Mouse (Mus musculus): ENCODE results near the gene Adamts9. TPM values are rescaled to one million over a fixed set of nuclear protein-coding genes. Genes with fewer than 3 reads are reported as not detected.
A peak's percentile ranks its signal among the peaks of the same experiment; 100 is the strongest.

The Adamts9 gene
- total and polyA plus RNA-seq, 2 experiments from 2014 or later: 3.9 to 35.5 TPM

DNA sequence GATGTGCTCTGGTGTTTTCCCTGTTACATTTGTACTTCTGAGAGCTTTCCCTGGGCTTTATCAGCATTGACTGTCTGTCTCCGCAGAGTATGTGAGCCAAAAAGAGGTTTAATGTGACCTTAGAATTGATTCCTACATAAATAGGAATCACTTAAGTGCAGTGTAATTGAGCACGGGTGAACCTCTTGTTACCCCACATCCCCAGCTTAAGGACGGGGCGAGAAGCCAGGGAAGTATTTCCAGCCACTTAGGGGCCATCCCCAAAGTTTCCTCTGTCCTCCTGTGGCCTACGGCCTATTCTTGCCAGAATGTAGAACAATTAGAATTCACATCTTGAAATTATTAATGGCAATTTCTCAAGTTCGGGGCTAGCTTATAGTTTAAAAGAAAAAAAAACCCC is 149.5 kb downstream of the Adamts9 start:
- no peaks in the 10 kb centered on the region for H3K27me3 ChIP-seq (ENCODE audit: control insufficient read depth, insufficient read depth, low read length)
- no peaks in the 10 kb centered on the region for H3K4me1 ChIP-seq (ENCODE audit: control insufficient read depth, insufficient read depth)
- H3K4me2 ChIP-seq (ENCODE audit: low read depth, low read length): no peak overlapping the region
- TF ChIP-seq CTCF (IDR thresholded peaks at IDR 0.05; ENCODE audit: low read depth): no peak
- TF ChIP-seq EP300 (IDR thresholded peaks at IDR 0.05; ENCODE audit: low read depth): no peak
- no peak overlapping the region for H3K27ac ChIP-seq (ENCODE audit: low read depth)
- peaks cover 70% of the 10 kb centered on the region for H3K36me3 ChIP-seq (replicated peaks; ENCODE audit: control insufficient read depth, insufficient read depth, low read length)
- WGBS: 67% methylated on average over 6 of the region's 6 CpGs
- ATAC-seq (ENCODE audit: insufficient read depth, low read depth): no peak
- no peak for DNase-seq (ENCODE audit: low spot score)
- H3K9me3 ChIP-seq (replicated peaks; ENCODE audit: control insufficient read depth, low read length): no peaks in the 10 kb centered on the region
- no peak overlapping the region for H3K4me3 ChIP-seq (ENCODE audit: low read depth, low read length)
- H3K9ac ChIP-seq (replicated peaks; ENCODE audit: low read depth, low read length): no peak overlapping the region

GRCm38 (mm10) chr6:92787376-92787712 is 155.9 kb downstream of the Adamts9 start:
- Histone ChIP-seq H3K9ac (replicated peaks; ENCODE audit: low read depth, low read length) (no peak overlapping the region), H3K4me1 (ENCODE audit: control insufficient read depth, insufficient read depth) (no peaks in the 10 kb centered on the region), H3K27me3 (ENCODE audit: control insufficient read depth, insufficient read depth, low read length) (no peaks in the 10 kb centered on the region), H3K4me2 (ENCODE audit: low read depth, low read length) (peak overlapping the region; percentile 47), H3K27ac (ENCODE audit: low read depth) (no peak overlapping the region), H3K4me3 (ENCODE audit: low read depth, low read length) (peak overlapping the region; percentile 12; the same call in 1 of the 2 replicates), H3K36me3 (replicated peaks; ENCODE audit: control insufficient read depth, insufficient read depth, low read length) (peaks cover 29% of the 10 kb centered on the region), H3K9me3 (replicated peaks; ENCODE audit: control insufficient read depth, low read length) (no peaks in the 10 kb centered on the region)
- DNase-seq (ENCODE audit: low spot score) (peak; percentile 85), ATAC-seq (ENCODE audit: insufficient read depth, low read depth) (peak; percentile 88)
- WGBS: 5% methylated on average over 12 of the region's 12 CpGs
- TF ChIP-seq CTCF (IDR thresholded peaks at IDR 0.05; ENCODE audit: low read depth) (peak; percentile 84), EP300 (IDR thresholded peaks at IDR 0.05; ENCODE audit: low read depth) (no peak)

GRCm38 (mm10) chr6:92786701-92787375 is 156.5 kb downstream of the Adamts9 start:
- ATAC-seq (ENCODE audit: insufficient read depth, low read depth): peak; percentile 34; the same call in 1 of the 2 replicates
- H3K9me3 ChIP-seq (replicated peaks; ENCODE audit: control insufficient read depth, low read length): no peaks in the 10 kb centered on the region
- peak overlapping the region; percentile 12; the same call in 1 of the 2 replicates for H3K4me3 ChIP-seq (ENCODE audit: low read depth, low read length)
- H3K4me1 ChIP-seq (ENCODE audit: control insufficient read depth, insufficient read depth): no peaks in the 10 kb centered on the region
- TF ChIP-seq CTCF (IDR thresholded peaks at IDR 0.05; ENCODE audit: low read depth): no peak
- no peak for TF ChIP-seq EP300 (IDR thresholded peaks at IDR 0.05; ENCODE audit: low read depth)
- H3K4me2 ChIP-seq (ENCODE audit: low read depth, low read length): peak overlapping the region; percentile 47
- WGBS: 35% methylated on average over 20 of the region's 20 CpGs
- no peak overlapping the region for H3K9ac ChIP-seq (replicated peaks; ENCODE audit: low read depth, low read length)
- no peaks in the 10 kb centered on the region for H3K27me3 ChIP-seq (ENCODE audit: control insufficient read depth, insufficient read depth, low read length)
- H3K36me3 ChIP-seq (replicated peaks; ENCODE audit: control insufficient read depth, insufficient read depth, low read length): peaks cover 31% of the 10 kb centered on the region
- no peak overlapping the region for H3K27ac ChIP-seq (ENCODE audit: low read depth)
- DNase-seq (ENCODE audit: low spot score): no peak

DNA sequence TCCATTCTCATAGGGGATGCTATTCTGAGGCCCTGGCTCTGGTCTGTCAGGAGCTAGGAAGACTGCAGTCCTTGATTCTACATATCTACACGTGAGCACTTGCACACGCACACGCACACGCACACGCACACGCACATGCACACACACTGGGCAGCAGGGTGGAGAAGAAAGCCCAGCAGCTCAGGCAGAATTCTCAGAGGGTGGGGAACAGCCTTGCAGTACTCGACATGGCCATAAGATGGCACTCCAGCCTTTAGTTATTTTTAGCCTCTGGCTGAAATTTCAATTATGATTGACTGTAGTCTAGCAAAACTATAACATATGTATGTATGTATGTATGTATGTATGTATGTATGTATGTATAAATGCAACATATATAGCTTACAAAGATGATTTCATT is 158.5 kb downstream of the Adamts9 start:
- no peaks in the 10 kb centered on the region for H3K27me3 ChIP-seq (ENCODE audit: control insufficient read depth, insufficient read depth, low read length)
- H3K4me3 ChIP-seq (ENCODE audit: low read depth, low read length): no peak overlapping the region
- no peak overlapping the region for H3K9ac ChIP-seq (replicated peaks; ENCODE audit: low read depth, low read length)
- DNase-seq (ENCODE audit: low spot score): no peak
- TF ChIP-seq EP300 (IDR thresholded peaks at IDR 0.05; ENCODE audit: low read depth): no peak
- peak; percentile 78 for TF ChIP-seq CTCF (IDR thresholded peaks at IDR 0.05; ENCODE audit: low read depth)
- H3K36me3 ChIP-seq (replicated peaks; ENCODE audit: control insufficient read depth, insufficient read depth, low read length): peaks cover 22% of the 10 kb centered on the region; the same call in 1 of the 2 replicates
- H3K4me2 ChIP-seq (ENCODE audit: low read depth, low read length): no peak overlapping the region
- H3K4me1 ChIP-seq (ENCODE audit: control insufficient read depth, insufficient read depth): no peaks in the 10 kb centered on the region
- 23% methylated on average over 7 of the region's 7 CpGs for WGBS
- no peak for ATAC-seq (ENCODE audit: insufficient read depth, low read depth)
- H3K9me3 ChIP-seq (replicated peaks; ENCODE audit: control insufficient read depth, low read length): no peaks in the 10 kb centered on the region
- no peak overlapping the region for H3K27ac ChIP-seq (ENCODE audit: low read depth)

- H3K27me3 ChIP-seq (ENCODE audit: control insufficient read depth, insufficient read depth, low read length): no peaks in the 10 kb centered on the region
- peaks cover 23% of the 10 kb centered on the region for H3K36me3 ChIP-seq (replicated peaks; ENCODE audit: control insufficient read depth, insufficient read depth, low read length)
- no peaks in the 10 kb centered on the region for H3K9me3 ChIP-seq (replicated peaks; ENCODE audit: control insufficient read depth, low read length)
- TF ChIP-seq EP300 (IDR thresholded peaks at IDR 0.05; ENCODE audit: low read depth): no peak
- no peak for TF ChIP-seq CTCF (IDR thresholded peaks at IDR 0.05; ENCODE audit: low read depth)
- 87% methylated on average over 6 of the region's 6 CpGs for WGBS
- no peak overlapping the region for H3K4me2 ChIP-seq (ENCODE audit: low read depth, low read length)
- no peak overlapping the region for H3K9ac ChIP-seq (replicated peaks; ENCODE audit: low read depth, low read length)
- ATAC-seq (ENCODE audit: insufficient read depth, low read depth) (no peak), DNase-seq (ENCODE audit: low spot score) (no peak)
- no peak overlapping the region for H3K4me3 ChIP-seq (ENCODE audit: low read depth, low read length)
- H3K4me1 ChIP-seq (ENCODE audit: control insufficient read depth, insufficient read depth): no peaks in the 10 kb centered on the region
- no peak overlapping the region for H3K27ac ChIP-seq (ENCODE audit: low read depth)
These were observed 161.8 kb downstream of the Adamts9 start for GRCm38 (mm10) chr6:92781446-92781845.

DNA sequence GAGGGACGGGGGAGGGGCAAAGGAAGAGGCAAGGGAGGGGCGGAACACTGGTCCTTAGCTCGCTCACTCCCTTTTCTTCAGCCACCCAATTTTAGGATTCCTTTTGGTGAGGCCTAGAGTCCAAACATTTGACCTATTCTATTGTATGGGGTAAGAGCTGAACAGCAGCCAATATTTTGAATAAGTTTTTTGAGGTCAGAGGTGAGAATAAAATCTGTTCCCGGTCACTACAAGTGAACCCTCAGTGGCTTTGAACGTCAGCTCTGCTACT is 163.4 kb downstream of the Adamts9 start:
- no peak overlapping the region for H3K4me3 ChIP-seq (ENCODE audit: low read depth, low read length)
- peaks cover 27% of the 10 kb centered on the region for H3K36me3 ChIP-seq (replicated peaks; ENCODE audit: control insufficient read depth, insufficient read depth, low read length)
- 55% methylated on average over 5 of the region's 5 CpGs for WGBS
- H3K27ac ChIP-seq (ENCODE audit: low read depth): no peak overlapping the region
- no peaks in the 10 kb centered on the region for H3K27me3 ChIP-seq (ENCODE audit: control insufficient read depth, insufficient read depth, low read length)
- TF ChIP-seq EP300 (IDR thresholded peaks at IDR 0.05; ENCODE audit: low read depth): no peak
- TF ChIP-seq CTCF (IDR thresholded peaks at IDR 0.05; ENCODE audit: low read depth): no peak
- no peaks in the 10 kb centered on the region for H3K4me1 ChIP-seq (ENCODE audit: control insufficient read depth, insufficient read depth)
- no peak for ATAC-seq (ENCODE audit: insufficient read depth, low read depth)
- no peak overlapping the region for H3K4me2 ChIP-seq (ENCODE audit: low read depth, low read length)
- no peaks in the 10 kb centered on the region for H3K9me3 ChIP-seq (replicated peaks; ENCODE audit: control insufficient read depth, low read length)
- DNase-seq (ENCODE audit: low spot score): no peak
- H3K9ac ChIP-seq (replicated peaks; ENCODE audit: low read depth, low read length): no peak overlapping the region

Data from heart, postnatal 0 days (tissue).